Mouse (Mus musculus): ENCODE measurements around the gene Map6d1. TPM values are rescaled to one million over a fixed set of nuclear protein-coding genes. Genes with fewer than 3 reads are reported as not detected.

The Map6d1 gene
- total and polyA plus RNA-seq, 3 experiments = 0.08 to 0.20 TPM; not detected in 1

- dilution Hi-C loops (cut with MboI; ENCODE audit: extremely low pct_ligation_motif_present, extremely low pct_unique_long_range_greater_than_20kb, low sequenced_read_pairs) = no loop called here
- H3K4me3 ChIP-seq (replicated peaks in 1 of 3; ENCODE audit: low read depth in 2 of 3, low read length in 2 of 3, poor library complexity in 1 of 3) = no peak overlapping the region
- H3K9me3 ChIP-seq (replicated peaks; ENCODE audit: low read length) = no peaks in the 10 kb centered on the region
- H3K27ac ChIP-seq (ENCODE audit: insufficient read depth, low read depth) = no peak overlapping the region
- DNase-seq (ENCODE audit: extremely low read depth) = no peak
- in situ Hi-C loops (cut with MboI; ENCODE audit: low pct_ligation_motif_present, low pct_unique_long_range_greater_than_20kb, low sequenced_read_pairs) = no loop called here
- no peak overlapping the region for H3K9ac ChIP-seq (ENCODE audit: insufficient read depth, low read depth)
- H3K27me3 ChIP-seq (replicated peaks) = no peaks in the 10 kb centered on the region
- H3K79me2 ChIP-seq (replicated peaks; ENCODE audit: control insufficient read depth, extremely low read depth, insufficient read depth, poor library complexity, severe bottlenecking) = no peaks in the 10 kb centered on the region
- no peak overlapping the region for H3K4me2 ChIP-seq (ENCODE audit: insufficient read depth, low read depth, poor library complexity, severe bottlenecking)
- H3K36me3 ChIP-seq (replicated peaks in 1 of 2; ENCODE audit: control insufficient read depth in 1 of 2, insufficient read depth in 1 of 2, low read length in 1 of 2) = peaks cover 24 to 47% of the 10 kb centered on the region in 2 experiments
- peaks cover 0 to 17% of the 10 kb centered on the region in 2 experiments; a peak in 3 of 4 replicates for H3K4me1 ChIP-seq (ENCODE audit: control insufficient read depth in 1 of 2, insufficient read depth in 2 of 2)
- TF ChIP-seq USF2 (conservative IDR thresholded peaks at IDR 0.05; ENCODE audit: low read depth, low read length) (no peak), CTCF (conservative IDR thresholded peaks at IDR 0.05 in 1 of 2, IDR thresholded peaks at IDR 0.05 in 1 of 2; ENCODE audit: low read depth in 2 of 2, low read length in 2 of 2) (no peak), PAX5 (IDR thresholded peaks at IDR 0.05; ENCODE audit: low read length) (no peak), CHD2 (IDR thresholded peaks at IDR 0.05; ENCODE audit: low read length) (no peak), SIN3A (IDR thresholded peaks at IDR 0.05; ENCODE audit: low read length) (no peak), JUND (conservative IDR thresholded peaks at IDR 0.05; ENCODE audit: low read depth, low read length) (no peak), JUN (IDR thresholded peaks at IDR 0.05; ENCODE audit: insufficient read depth, low read depth, low read length) (no peak), ZNF384 (IDR thresholded peaks at IDR 0.05; ENCODE audit: low read depth, low read length) (no peak), EP300 (IDR thresholded peaks at IDR 0.05; ENCODE audit: low read length) (no peak), POLR2AphosphoS2 (IDR thresholded peaks at IDR 0.05; ENCODE audit: low read depth, low read length) (no peak), NRF1 (IDR thresholded peaks at IDR 0.05; ENCODE audit: low read depth, low read length) (no peak), RAD21 (IDR thresholded peaks at IDR 0.05; ENCODE audit: low read depth, low read length) (no peak)
Observed at GRCm38 (mm10) chr16:20234406-20234805, 6.8 kb downstream of the Map6d1 start.

- Histone ChIP-seq H3K27me3 (replicated peaks) (no peaks in the 10 kb centered on the region), H3K36me3 (replicated peaks in 1 of 2; ENCODE audit: control insufficient read depth in 1 of 2, insufficient read depth in 1 of 2, low read length in 1 of 2) (peaks cover 59 to 63% of the 10 kb centered on the region in 2 experiments), H3K79me2 (replicated peaks; ENCODE audit: control insufficient read depth, extremely low read depth, insufficient read depth, poor library complexity, severe bottlenecking) (no peaks in the 10 kb centered on the region), H3K4me3 (replicated peaks in 1 of 3; ENCODE audit: low read depth in 2 of 3, low read length in 2 of 3, poor library complexity in 1 of 3) (no peak overlapping the region), H3K27ac (ENCODE audit: insufficient read depth, low read depth) (no peak overlapping the region), H3K9ac (ENCODE audit: insufficient read depth, low read depth) (no peak overlapping the region), H3K4me1 (ENCODE audit: control insufficient read depth in 1 of 2, insufficient read depth in 2 of 2) (peaks cover 0 to 6% of the 10 kb centered on the region in 2 experiments; a peak in 1 of 4 replicates), H3K9me3 (replicated peaks; ENCODE audit: low read length) (no peaks in the 10 kb centered on the region), H3K4me2 (ENCODE audit: insufficient read depth, low read depth, poor library complexity, severe bottlenecking) (no peak overlapping the region)
- no peak for DNase-seq (ENCODE audit: extremely low read depth)
- in situ Hi-C loops (cut with MboI; ENCODE audit: low pct_ligation_motif_present, low pct_unique_long_range_greater_than_20kb, low sequenced_read_pairs) (no loop called here), dilution Hi-C loops (cut with MboI; ENCODE audit: extremely low pct_ligation_motif_present, extremely low pct_unique_long_range_greater_than_20kb, low sequenced_read_pairs) (no loop called here)
- TF ChIP-seq EP300 (IDR thresholded peaks at IDR 0.05; ENCODE audit: low read length) (no peak), PAX5 (IDR thresholded peaks at IDR 0.05; ENCODE audit: low read length) (no peak), ZNF384 (IDR thresholded peaks at IDR 0.05; ENCODE audit: low read depth, low read length) (no peak), MAZ (IDR thresholded peaks at IDR 0.05; ENCODE audit: low read depth, low read length) (no peak), MXI1 (IDR thresholded peaks at IDR 0.05; ENCODE audit: low read depth, low read length) (no peak), E2F4 (IDR thresholded peaks at IDR 0.05; ENCODE audit: insufficient replicate concordance, low read depth, low read length) (no peak), CHD1 (IDR thresholded peaks at IDR 0.05; ENCODE audit: low read depth, low read length) (no peak), MYC (IDR thresholded peaks at IDR 0.05; ENCODE audit: low read depth, low read length) (no peak), BHLHE40 (IDR thresholded peaks at IDR 0.05; ENCODE audit: low read depth, low read length) (no peak), POLR2AphosphoS2 (IDR thresholded peaks at IDR 0.05; ENCODE audit: low read depth, low read length) (no peak), RAD21 (IDR thresholded peaks at IDR 0.05; ENCODE audit: low read depth, low read length) (no peak), UBTF (IDR thresholded peaks at IDR 0.05; ENCODE audit: low read depth, low read length) (no peak), USF1 (IDR thresholded peaks at IDR 0.05; ENCODE audit: low read depth, low read length) (no peak), ETS1 (conservative IDR thresholded peaks at IDR 0.05; ENCODE audit: low read depth, low read length) (no peak), TCF12 (IDR thresholded peaks at IDR 0.05; ENCODE audit: low read depth, low read length) (no peak), TBP (conservative IDR thresholded peaks at IDR 0.05; ENCODE audit: low read depth, low read length) (no peak), HCFC1 (IDR thresholded peaks at IDR 0.05; ENCODE audit: low read depth, low read length) (no peak), USF2 (conservative IDR thresholded peaks at IDR 0.05; ENCODE audit: low read depth, low read length) (no peak), ZKSCAN1 (IDR thresholded peaks at IDR 0.05; ENCODE audit: borderline replicate concordance, low read depth, low read length) (no peak), MEF2A (IDR thresholded peaks at IDR 0.05; ENCODE audit: borderline replicate concordance, low read depth, low read length) (no peak)
Observed at GRCm38 (mm10) chr16:20228167-20228566, 13.0 kb downstream of the Map6d1 start.

Data from CH12.LX (cell line).